Mouse (Mus musculus) ovary, postnatal 14 days (tissue): ENCODE measurements at regions not wholly inside any gene's neighbourhood (a gene's known extent, or its start where the extent isn't known, plus 50 kb on each side); places are given as distances from the start of the nearest gene placed in this dataset.

Source experiments
- DNase-seq: peaks from one replicate; pipeline ENCODE4 v3.0.0; 2022; ENCODE audit warnings: low spot score

GRCm38 (mm10) chr4:12769092-12769491, 597.3 kb upstream of the Fam92a start:
- no peak for DNase-seq

DNA sequence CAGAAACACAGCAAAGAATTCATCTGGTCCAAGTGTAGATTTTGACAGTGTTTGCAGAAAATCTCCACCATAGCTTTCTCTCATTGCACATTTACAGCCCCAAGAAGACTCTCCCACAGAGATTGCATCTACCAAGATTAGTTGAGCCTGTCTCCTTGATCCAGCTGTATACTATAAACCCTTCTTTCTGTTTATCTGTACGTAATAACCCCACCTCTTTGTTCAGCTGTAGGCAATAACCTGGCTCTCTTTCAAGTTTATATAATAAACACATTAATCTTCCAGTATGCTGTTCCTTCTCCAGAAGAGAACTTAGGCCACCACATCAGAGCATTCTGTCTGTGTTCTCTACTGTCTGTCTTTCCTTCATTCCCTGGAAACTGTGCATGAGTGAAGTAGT, 594.9 kb upstream of the Fam92a start:
- no peak for DNase-seq

- no peak for DNase-seq
Measured at GRCm38 (mm10) chr4:12750817-12751216, 579.0 kb upstream of the Fam92a start.

DNA sequence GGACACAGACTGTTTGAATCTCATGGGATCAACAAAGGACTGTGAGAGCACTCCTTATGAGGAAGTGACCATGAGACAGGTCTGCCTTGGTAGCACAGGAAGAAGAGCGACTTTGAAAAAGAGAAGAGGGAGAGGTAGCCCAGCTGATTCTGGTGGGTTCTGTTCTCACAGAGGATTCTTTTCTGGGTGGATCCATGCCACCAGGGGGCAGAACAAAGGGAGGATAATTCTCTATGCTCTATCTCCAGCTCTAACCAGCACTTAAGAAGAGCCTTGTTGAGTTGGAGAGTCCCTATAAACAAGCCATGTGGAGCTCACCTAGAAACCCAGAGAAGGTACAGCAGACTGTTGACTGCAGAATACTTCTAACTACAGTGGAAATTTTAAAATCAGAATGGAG, 578.1 kb upstream of the Fam92a start:
- no peak for DNase-seq

- no peak for DNase-seq
Measured at GRCm38 (mm10) chr4:12743714-12744327, 572.0 kb upstream of the Fam92a start.

GRCm38 (mm10) chr4:12736411-12736810, 564.6 kb upstream of the Fam92a start:
- no peak for DNase-seq

- no peak for DNase-seq
Measured at GRCm38 (mm10) chr4:12700189-12700588, 528.4 kb upstream of the Fam92a start.

- no peak for DNase-seq
Measured at GRCm38 (mm10) chr4:12677814-12678213, 506.0 kb upstream of the Fam92a start.

DNA sequence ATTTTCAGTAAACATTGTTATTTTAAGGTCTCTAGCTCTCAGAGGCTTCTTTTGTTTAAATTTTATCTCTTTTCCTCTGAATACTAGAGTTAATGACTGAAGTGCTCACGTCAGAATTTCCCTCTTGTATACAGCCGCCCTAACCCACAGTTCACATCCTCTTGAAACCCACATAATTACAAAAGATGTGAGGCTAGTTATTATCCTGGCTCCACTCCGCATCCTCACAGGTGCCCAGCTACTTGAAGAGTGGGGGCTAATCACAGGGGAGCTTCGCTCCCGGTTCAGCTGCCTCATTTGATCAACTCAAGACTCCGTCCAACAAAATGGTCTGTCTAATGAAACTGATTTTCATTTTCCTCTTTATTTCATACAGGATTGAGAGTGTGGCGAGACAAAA, 499.6 kb upstream of the Fam92a start:
- no peak for DNase-seq

DNA sequence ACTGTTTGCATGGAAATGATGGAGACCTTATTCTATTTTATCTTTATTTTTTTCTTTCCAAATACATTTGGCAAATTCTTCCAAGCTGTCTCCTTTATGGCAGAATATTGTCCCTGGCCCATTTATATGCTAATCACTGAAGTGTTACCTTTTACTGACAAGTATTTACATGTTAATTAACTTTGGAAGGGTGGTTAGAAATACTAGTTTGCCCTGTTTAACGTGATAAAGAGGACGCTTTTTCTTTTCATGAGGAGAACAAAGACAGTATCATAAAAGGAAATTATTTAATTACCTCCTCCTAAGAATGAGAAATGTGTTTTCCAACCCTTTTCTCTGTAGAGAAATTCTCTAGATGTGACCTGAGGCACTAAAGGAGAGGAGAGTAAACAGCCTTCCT, 491.4 kb upstream of the Fam92a start:
- no peak for DNase-seq

DNA sequence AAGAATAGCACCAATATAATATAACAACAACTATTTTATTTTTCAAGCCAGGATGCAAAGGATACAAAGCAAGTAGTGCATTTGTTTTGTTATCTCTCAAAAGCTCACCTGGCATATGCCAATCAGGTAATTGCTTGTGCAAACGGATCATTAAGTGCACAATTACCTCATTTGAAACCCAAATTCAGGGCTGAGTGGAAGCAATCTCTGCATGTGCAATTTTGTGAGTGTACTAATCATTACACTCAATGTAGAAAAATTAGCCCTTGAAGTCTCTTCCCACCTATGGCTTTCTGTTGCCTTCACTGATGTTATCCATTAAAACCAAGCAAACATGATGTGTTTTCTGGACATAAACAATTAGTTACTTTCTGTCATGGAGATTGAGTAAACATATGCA, 490.9 kb upstream of the Fam92a start:
- no peak for DNase-seq

DNA sequence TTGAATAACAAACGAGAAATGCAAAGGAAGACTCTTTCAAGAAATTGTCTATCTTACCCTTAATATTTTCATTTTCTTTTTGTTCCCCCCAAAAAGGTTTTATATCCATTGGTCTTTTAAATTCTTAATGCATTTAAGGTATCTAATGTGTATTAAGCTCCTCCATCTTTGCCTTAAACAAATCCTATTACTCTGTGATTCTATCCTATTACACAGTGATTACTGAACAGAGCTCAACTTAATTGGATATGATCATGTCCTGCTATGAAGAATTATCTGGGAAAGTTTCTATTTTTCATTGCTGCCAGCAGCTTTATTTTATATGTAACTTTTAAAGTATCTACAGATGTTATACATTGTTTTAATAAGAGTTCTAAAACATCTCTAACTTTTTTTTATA, 487.3 kb upstream of the Fam92a start:
- no peak for DNase-seq

GRCm38 (mm10) chr4:12658594-12658993, 486.8 kb upstream of the Fam92a start:
- DNase-seq: no peak

GRCm38 (mm10) chr4:12657820-12658219, 486.0 kb upstream of the Fam92a start:
- no peak for DNase-seq

- no peak for DNase-seq
Measured at GRCm38 (mm10) chr4:12656924-12657603, 485.2 kb upstream of the Fam92a start.

- no peak for DNase-seq
Measured at GRCm38 (mm10) chr4:12655457-12656228, 483.8 kb upstream of the Fam92a start.

- DNase-seq: no peak
Measured at GRCm38 (mm10) chr4:12654568-12655456, 483.0 kb upstream of the Fam92a start.

DNA sequence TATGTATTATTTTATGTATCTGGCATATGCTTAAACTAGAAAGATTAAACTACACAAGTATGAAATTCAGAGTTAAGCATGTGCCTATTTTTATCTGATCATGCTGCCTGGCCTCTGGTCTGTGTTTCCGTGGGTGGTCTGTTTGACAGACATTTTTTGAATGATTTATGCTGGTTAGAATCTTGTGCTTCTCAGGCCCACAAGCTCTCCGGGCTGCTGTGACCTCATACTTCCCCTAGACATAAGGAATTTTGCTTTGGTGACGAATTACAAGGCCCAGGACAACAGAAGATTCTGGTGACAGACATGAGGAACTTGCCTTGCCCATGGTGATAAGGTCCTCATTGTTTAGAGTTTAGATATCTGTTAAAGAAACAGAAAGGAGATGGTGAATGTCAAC, 475.9 kb upstream of the Fam92a start:
- no peak for DNase-seq

- no peak for DNase-seq
Measured at GRCm38 (mm10) chr4:12642525-12642928, 470.7 kb upstream of the Fam92a start.

DNA sequence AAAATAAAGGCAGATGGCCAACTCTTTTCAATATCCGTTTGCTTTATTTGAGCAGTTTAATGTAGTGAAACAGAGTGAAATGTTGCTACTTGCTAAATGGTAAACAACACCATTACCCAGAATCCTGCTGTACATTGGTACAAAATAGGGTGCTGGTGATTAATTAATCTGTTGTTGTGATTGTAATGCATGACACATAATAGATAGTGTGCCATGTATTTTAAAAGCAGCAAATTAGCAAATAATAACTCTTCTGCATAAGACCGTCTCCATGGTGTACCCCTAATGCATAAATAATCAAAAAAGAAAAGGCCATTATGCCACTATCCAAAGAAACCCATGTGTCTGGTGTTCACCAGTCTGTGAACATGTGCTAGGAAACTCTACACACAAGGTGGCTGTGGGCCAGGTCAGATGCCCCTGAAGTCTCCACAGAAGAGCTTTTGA, 457.6 kb upstream of the Fam92a start:
- no peak for DNase-seq

DNA sequence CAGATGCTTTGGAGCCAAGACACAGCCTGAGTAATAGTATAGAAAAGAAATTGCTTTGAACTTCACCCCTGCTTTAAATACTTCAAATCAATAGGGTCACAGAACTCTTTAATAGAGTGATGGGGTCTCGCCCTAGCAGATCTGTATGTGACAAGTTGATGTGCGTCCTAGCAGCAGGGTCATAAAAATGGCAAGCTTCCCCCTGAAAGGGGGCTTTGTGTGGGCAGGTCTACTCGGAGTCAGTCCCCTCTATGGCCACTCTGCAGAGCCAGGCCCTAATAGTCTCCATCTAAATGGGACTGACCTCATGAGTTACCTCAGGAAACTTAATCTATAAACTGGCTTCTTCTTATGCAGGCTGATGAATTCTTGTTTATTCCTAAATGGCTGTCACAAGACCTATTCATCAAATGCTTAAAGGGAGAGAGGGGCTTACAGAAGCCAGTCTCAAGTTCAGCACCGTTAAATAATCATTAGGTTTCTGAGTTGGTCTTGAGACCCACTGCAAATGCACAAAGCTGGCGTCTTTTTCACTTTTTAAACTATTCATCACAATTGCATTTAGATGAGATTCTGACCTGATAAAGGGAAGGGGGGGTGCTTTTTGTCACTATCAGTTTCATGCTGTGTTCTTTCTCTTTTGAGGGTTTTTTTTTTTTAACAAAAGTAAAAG, 457.0 kb upstream of the Fam92a start:
- DNase-seq: no peak
